Mouse (Mus musculus) limb, embryonic 14.5 days (tissue): ENCODE results near the gene Acot11. TPM values are rescaled to one million over a fixed set of nuclear protein-coding genes. Genes with fewer than 3 reads are reported as not detected.
A peak's percentile ranks its signal among the peaks of the same experiment; 100 is the strongest.

Experiments used
- ATAC-seq: fragments of 200-750 bp; cut with Nextera tagmentation; 2 replicates; pipeline ENCODE4 v1.8.0; 2017; ENCODE audit warnings: low read depth, moderate number of reproducible peaks, moderate TSS enrichment; ENCODE audit not compliant: low FRiP score
- DNase-seq: peaks from one replicate; pipeline ENCODE4 v3.0.0-alpha.2; 2015; ENCODE audit warnings: low spot score
- H3K27ac ChIP-seq: fragments of 300-500 bp; sonication (generic); replicated peaks from 2 replicates; pipeline ENCODE4 v1.5.1; 2014; ENCODE audit warnings: low read depth, mild to moderate bottlenecking, low read length, moderate library complexity, mixed read lengths
- H3K27me3 ChIP-seq: fragments of 300-500 bp; sonication (generic); 2 replicates; pipeline ENCODE4 v1.6.1; 2014; ENCODE audit warnings: low read length, mixed read lengths; ENCODE audit not compliant: control insufficient read depth, insufficient read depth
- H3K36me3 ChIP-seq: fragments of 300-500 bp; sonication (generic); 2 replicates; pipeline ENCODE4 v1.6.1; 2014; ENCODE audit warnings: mild to moderate bottlenecking, low read length, moderate library complexity, mixed read lengths; ENCODE audit not compliant: control insufficient read depth, insufficient read depth
- H3K4me1 ChIP-seq: fragments of 300-500 bp; sonication (generic); 2 replicates; pipeline ENCODE4 v1.6.1; 2014; ENCODE audit warnings: antibody characterized with exemption, low read length, mixed read lengths; ENCODE audit not compliant: control insufficient read depth, insufficient read depth
- H3K4me2 ChIP-seq: fragments of 300-500 bp; sonication (generic); replicated peaks from 2 replicates; pipeline ENCODE4 v1.6.1; 2014; ENCODE audit warnings: low read depth, mild to moderate bottlenecking, low read length, moderate library complexity; ENCODE audit not compliant: severe bottlenecking
- H3K4me3 ChIP-seq: fragments of 300-500 bp; sonication (generic); replicated peaks from 2 replicates; pipeline ENCODE4 v1.5.1; 2014; ENCODE audit warnings: low read length
- H3K9ac ChIP-seq: fragments of 300-500 bp; sonication (generic); 2 replicates; pipeline ENCODE4 v1.6.1; 2014; ENCODE audit warnings: mild to moderate bottlenecking, low read depth, low read length, moderate library complexity; ENCODE audit not compliant: severe bottlenecking
- H3K9me3 ChIP-seq: fragments of 300-500 bp; sonication (generic); 2 replicates; pipeline ENCODE4 v1.6.1; 2016; ENCODE audit warnings: low read length; ENCODE audit not compliant: control insufficient read depth
- POLR2A ChIP-seq: fragments of 200-500 bp; IDR thresholded peaks from 2 replicates; pipeline ENCODE4 v1.8.0; 2012; ENCODE audit warnings: inconsistent platforms, mild to moderate bottlenecking, moderate library complexity, borderline replicate concordance; ENCODE audit not compliant: insufficient read depth, insufficient read length; ENCODE audit errors: extremely low read depth
- WGBS: fragments of 180-500 bp; shearing (Covaris S2); extraction: QIAGEN DNeasy Blood & Tissue Kit; methylation state at CpG from one replicate; pipeline ENCODE4 v1.1.7; 2014; 5-methylcytosine and 5-hydroxymethylcytosine counted together
- polyA plus RNA-seq, 2 experiments: library from polyadenylated mRNA; depleted of rRNA in 1 of 2; stranded (reverse) in 1 of 2; unstranded in 1 of 2; fragments of >200 nt; fragmentation: Nextera tagmentation in 1 of 2; extraction: Ambion mirVana in 1 of 2; gene quantifications; 2 replicates each; pipeline versions ENCODE4 v1.2.1 to v1.2.3; 2012 to 2014

The Acot11 gene
- polyA plus RNA-seq, 2 experiments, result 4.3 to 6.1 TPM

GRCm38 (mm10) chr4:106837964-106838363 is 33.2 kb upstream of the Acot11 start:
- 0% methylated on average over 10 of the region's 18 CpGs for WGBS
- peak overlapping the region; percentile 62 for H3K4me2 ChIP-seq

GRCm38 (mm10) chr4:106837425-106837824 is 32.6 kb upstream of the Acot11 start:
- Histone ChIP-seq H3K27ac (0 out of 2 replicates have a peak overlapping the region, but pooled peaks have one; percentile 99), H3K4me3 (peak overlapping the region; percentile 22), H3K36me3 (no peaks in the 10 kb centered on the region), H3K4me1 (peaks cover 34% of the 10 kb centered on the region), H3K9ac (peak overlapping the region; percentile 21; the same call in 1 of the 2 replicates), H3K4me2 (peak overlapping the region; percentile 62), H3K9me3 (no peaks in the 10 kb centered on the region), H3K27me3 (no peaks in the 10 kb centered on the region)
- WGBS, result 10% methylated on average over 9 of the region's 9 CpGs
- no peak for TF ChIP-seq POLR2A
- DNase-seq, result no peak
- ATAC-seq, result no peak

More at GRCm38 (mm10) chr4:106837964-106838363, 33.2 kb upstream of the Acot11 start:
- TF ChIP-seq POLR2A, result no peak
- ATAC-seq, result peak; percentile 5; the same call in 1 of the 2 replicates
- Histone ChIP-seq H3K27me3 (no peaks in the 10 kb centered on the region), H3K9ac (peak overlapping the region; percentile 21; the same call in 1 of the 2 replicates), H3K4me1 (peaks cover 40% of the 10 kb centered on the region), H3K9me3 (no peaks in the 10 kb centered on the region), H3K4me3 (peak overlapping the region; percentile 22), H3K36me3 (no peaks in the 10 kb centered on the region), H3K27ac (peak overlapping the region; percentile 99)
- peak; percentile 70 for DNase-seq

- peaks cover 38% of the 10 kb centered on the region for H3K4me1 ChIP-seq
- TF ChIP-seq POLR2A, result no peak
- no peaks in the 10 kb centered on the region for H3K27me3 ChIP-seq
- no peak overlapping the region for H3K4me2 ChIP-seq
- H3K36me3 ChIP-seq, result no peaks in the 10 kb centered on the region
- H3K4me3 ChIP-seq, result no peak overlapping the region
- H3K9me3 ChIP-seq, result no peaks in the 10 kb centered on the region
- 63% methylated on average over 6 of the region's 6 CpGs for WGBS
- ATAC-seq (no peak), DNase-seq (no peak)
- H3K27ac ChIP-seq, result no peak overlapping the region
- no peak overlapping the region for H3K9ac ChIP-seq
Observed at GRCm38 (mm10) chr4:106830545-106831112, 25.8 kb upstream of the Acot11 start.

GRCm38 (mm10) chr4:106827738-106828361 is 23.1 kb upstream of the Acot11 start:
- ATAC-seq, result peak; percentile 78
- WGBS, result 5% methylated on average over 36 of the region's 42 CpGs
- Histone ChIP-seq H3K27ac (peak overlapping the region; percentile 71), H3K9ac (peak overlapping the region; percentile 54), H3K4me2 (peak overlapping the region; percentile 77), H3K36me3 (no peaks in the 10 kb centered on the region), H3K4me3 (peak overlapping the region; percentile 34), H3K27me3 (no peaks in the 10 kb centered on the region), H3K9me3 (no peaks in the 10 kb centered on the region), H3K4me1 (peaks cover 43% of the 10 kb centered on the region)
- peak; percentile 80 for DNase-seq
- TF ChIP-seq POLR2A, result no peak

- no peak overlapping the region for H3K4me2 ChIP-seq
- H3K27me3 ChIP-seq, result no peaks in the 10 kb centered on the region
- TF ChIP-seq POLR2A, result no peak
- no peaks in the 10 kb centered on the region for H3K9me3 ChIP-seq
- no peak overlapping the region for H3K9ac ChIP-seq
- WGBS, result 39% methylated on average over 5 of the region's 5 CpGs
- no peak overlapping the region for H3K4me3 ChIP-seq
- no peak for ATAC-seq
- no peaks in the 10 kb centered on the region for H3K36me3 ChIP-seq
- no peak for DNase-seq
- H3K27ac ChIP-seq, result 0 out of 2 replicates have a peak overlapping the region, but pooled peaks have one; percentile 28
- peaks cover 43% of the 10 kb centered on the region for H3K4me1 ChIP-seq
Observed at GRCm38 (mm10) chr4:106825229-106825628, 20.4 kb upstream of the Acot11 start.
